Mouse (Mus musculus) forelimb bud, embryonic 11.5 days (tissue): ENCODE data around the gene Nrarp.

Experiments used
- DNase-seq: peaks from one replicate; pipeline ENCODE4 v3.0.0-alpha.2; 2012; ENCODE audit warnings: low read depth, low spot score

The Nrarp gene

DNA sequence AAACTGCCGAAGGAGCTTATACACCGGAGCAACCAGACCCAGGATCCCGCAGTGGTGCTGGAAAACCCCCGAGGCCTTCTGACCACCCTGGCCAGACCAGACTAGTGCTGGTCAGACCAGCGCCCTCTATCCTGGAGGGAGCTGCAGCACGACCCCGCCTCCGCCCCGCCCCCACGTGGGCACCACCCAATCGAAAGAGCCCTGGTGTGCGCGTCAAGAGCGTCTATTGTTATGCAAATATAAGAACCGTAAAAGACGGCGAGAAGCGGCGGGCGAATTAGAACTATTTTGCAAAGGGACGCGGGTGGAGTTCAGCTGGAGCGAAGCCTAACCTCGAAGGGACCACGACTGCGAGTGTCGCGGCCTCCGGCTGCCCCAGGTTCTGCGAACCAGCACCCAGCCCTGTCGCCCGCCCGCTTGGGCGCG, at the start of gene Nrarp:
Gene Nrarp (plus strand): TSS at position 281 of the 426 bp plus-strand sequence.
- peak; percentile 85 for DNase-seq

GRCm38 (mm10) chr2:25131601-25132000, 49.0 kb upstream of the Nrarp start:
- DNase-seq: no peak

DNA sequence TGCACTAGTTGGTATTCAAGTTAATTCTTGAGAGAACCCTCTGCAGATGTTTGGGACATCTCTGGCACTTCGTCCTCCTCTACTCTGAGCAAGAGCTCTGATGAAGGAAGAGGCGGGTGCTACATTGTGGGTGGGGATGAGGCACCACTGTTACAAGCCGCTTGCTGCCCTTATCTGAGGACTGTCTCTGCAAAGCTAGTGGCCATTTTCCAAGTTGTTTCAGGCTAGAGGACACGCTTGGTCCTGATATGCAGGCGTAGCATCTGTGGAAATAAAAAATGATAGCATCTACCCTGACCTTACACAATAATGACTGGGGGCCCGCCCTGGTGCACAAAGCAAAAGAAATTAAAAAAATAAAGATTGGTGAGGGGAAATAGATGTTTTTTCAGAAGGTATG, 42.7 kb upstream of the Nrarp start:
- no peak for DNase-seq

DNA sequence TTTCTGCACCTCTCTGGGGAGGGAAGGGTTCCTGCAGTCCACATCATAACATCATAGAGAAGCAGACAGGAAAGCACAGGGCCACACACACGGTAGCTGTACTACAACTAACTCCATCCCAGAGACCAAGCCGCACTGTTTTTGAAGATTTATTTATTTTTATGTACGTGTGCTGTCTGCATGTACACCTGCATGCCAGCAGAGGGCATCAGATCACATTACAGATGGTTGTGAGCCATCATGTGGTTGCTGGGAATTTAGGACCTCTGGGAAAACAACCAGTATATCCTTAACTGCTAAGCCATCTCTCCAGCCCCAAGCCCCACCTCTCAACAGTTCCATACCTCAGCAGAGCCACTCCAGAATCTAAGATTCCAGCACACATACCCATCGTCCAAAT, 39.4 kb upstream of the Nrarp start:
- DNase-seq: no peak

GRCm38 (mm10) chr2:25141921-25142320, 38.6 kb upstream of the Nrarp start:
- DNase-seq: no peak

- DNase-seq: no peak
Measured at GRCm38 (mm10) chr2:25145346-25145745, 35.2 kb upstream of the Nrarp start.

DNA sequence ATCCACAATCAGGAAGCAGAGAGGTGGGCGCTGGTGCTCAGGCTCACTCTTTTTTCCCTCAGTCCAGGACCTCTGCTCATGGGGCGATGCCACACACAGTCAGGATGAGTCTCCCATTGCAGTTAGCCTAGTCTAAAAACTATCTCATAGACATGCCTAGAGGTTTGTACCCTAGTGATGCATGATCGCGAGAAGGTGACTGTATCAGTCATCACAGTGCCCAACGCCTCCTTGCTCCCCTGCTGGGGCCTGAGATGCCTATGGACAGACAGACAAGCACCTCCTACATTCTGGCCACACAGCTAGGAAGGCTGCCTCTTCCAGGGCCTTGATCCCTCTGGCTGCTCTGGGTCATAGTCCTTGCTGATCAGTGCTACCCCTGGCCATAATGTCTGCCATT, 33.2 kb upstream of the Nrarp start:
- DNase-seq: no peak

- DNase-seq: no peak
Measured at GRCm38 (mm10) chr2:25147892-25148291, 32.7 kb upstream of the Nrarp start.

GRCm38 (mm10) chr2:25149643-25150042, 30.9 kb upstream of the Nrarp start:
- no peak for DNase-seq

- no peak for DNase-seq
Measured at GRCm38 (mm10) chr2:25151280-25151956, 29.1 kb upstream of the Nrarp start.

DNA sequence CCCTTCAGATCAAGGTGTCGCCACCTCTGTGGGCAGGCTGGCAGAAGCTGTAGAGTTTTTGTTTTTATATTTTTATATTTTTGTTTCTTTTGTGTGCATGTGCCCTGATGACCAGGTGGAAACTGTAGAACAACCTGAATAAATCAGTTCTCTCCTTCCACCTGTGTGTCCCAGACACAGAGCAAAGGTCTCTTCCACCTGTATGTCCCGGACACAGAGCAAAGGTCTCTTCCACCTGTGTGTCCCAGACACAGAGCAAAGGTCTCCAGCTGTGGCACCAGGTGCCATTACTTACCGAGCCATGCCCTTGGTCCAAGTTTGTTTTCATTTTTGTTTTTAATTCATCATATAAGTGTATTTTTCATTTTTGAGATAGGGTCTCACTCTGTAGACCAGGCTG, 24.4 kb upstream of the Nrarp start:
- DNase-seq: no peak

DNA sequence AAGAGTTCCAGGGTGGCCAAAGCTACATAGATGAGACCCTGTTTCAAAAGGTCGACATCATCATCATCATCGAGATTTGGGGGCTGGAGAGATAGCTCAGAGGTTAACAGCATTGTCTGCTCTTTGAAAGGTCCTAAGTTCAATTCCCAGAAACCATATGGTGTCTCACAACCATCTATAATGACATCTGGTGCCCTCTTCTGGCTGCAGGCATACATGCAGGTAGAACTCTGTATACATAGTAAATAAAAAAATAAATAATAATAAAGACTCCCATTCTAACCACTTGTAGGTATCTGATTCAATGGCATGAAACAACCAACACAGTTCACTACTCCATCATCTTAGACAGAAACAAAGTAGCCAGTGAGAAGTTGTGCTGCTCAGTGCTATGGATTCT, 23.6 kb upstream of the Nrarp start:
- DNase-seq: no peak

DNA sequence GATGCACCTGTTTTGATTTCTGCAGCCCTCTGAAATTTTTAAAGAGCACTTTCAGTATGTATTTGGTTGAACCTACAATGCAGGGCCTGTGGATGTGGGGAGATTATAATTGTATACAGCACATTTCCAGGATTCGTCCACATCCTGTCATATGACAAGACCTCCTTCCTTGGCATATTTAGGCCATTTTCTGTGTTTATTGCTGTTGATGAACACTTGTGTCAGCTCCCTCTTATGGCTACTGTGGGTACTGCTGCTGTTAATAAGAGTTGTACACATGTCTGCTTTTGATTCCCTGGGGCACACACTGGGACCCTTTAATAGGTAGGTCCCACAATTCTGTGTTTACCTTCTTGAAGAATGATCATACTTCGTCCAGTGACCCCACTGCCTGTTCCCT, 22.9 kb upstream of the Nrarp start:
- peak; percentile 43 for DNase-seq

DNA sequence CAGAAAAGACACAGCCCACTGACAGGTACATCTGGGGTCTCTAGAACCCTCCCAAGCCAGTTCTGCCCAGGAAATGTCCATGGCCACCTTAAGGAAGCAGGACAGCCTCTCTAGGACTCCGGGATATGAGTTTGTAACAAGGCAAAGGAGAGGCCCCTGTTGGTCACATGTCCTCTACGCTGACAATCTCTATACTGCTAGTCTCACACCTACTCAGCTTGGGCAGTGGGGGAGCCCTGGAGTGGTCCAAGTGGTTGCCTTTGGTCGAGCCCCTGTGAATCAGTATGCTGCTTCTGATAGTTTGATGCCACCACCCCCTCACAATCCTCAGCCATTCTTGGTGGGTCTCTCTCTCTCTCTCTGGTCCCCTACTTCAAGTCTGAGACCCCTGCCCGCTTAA, 13.1 kb upstream of the Nrarp start:
- no peak for DNase-seq

DNA sequence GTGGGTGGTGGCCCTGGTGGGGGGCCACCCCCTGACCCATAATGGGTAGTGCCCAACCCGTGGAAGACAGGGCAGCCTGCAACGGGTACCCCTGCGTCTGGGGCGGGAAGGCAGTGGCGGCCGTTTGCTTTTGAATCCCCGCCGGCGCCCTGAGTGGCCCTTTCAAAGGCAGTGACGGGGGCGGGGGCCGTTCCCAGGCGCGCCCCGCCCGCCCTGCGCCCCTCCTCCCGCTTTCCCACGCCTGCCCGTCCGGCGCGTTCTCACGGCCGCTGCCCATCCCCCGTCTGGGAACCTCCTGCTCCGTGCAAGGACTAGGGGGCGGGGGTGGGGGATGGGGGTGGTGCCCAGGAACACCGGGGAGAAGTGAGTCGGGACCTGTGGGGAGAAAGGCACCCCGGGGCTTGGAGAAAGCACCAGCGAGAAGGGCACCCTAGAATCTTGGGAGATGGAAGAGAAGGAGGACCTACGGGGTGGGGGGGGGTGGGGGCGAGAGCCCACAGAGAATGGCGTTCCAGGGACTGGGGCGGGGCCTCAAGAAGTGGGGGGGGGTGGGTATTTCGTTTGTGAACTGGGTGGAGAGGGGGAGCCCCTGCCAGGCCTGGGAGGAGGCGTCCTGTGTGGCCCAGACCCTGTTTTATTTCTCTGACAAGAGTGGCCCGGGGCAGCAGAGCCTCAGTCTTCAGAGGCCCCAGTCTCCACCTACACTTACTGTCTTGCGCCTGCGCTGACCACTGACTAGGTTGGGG, 12.5 kb upstream of the Nrarp start:
- no peak for DNase-seq

DNA sequence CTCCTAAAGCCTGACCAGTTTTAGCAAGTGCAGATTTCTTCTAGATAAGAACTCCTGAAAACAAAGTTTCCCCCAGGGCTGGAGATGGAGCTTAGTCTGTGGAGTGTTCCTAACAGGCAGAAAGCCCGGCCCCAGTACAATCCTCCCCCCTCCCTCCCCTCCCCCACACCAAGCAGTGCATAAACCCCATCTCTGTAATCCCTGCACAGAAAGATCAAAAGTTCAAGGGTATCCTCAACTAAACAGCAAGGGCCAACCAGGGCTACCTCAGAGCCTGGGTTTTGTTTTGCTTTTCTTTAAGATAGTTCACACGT, 11.9 kb upstream of the Nrarp start:
- DNase-seq: no peak

GRCm38 (mm10) chr2:25169778-25170177, 10.8 kb upstream of the Nrarp start:
- no peak for DNase-seq

DNA sequence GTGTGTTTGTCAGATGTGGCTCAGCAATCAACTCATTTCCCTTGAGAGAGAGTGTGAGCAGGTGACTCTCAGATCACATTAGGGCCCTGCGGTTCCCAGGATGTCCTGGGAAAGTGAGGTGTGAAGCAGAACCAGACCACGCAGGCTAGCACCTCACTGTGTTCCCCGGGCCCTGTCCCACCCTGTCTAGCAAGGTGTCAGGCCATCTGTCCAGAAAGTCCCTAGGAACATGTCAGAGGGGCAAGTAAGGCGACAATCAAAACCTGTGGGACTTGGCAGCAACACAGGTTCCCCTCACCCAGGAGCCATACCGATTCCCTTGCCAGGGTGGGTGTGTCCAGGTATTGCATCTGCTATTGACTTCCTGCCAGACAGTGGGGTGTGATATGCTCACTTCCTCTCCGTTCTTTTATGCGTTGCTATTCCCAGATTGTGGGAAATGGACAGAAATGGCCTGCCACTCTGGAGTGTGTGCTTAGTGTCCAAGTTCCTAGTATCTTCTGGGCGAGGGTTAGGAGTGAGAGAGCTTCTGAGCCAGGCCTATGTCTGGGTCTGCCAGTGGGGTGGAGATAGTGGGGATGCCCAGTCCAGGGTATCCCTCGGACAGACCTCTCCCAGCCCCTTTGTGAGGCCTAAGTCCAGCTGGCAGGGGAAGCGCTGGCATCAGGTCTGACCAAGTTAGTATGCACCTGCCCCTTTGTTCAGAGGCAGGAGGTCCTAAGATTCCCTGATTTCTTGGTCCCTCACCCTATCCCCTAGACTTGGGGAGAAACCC, 10.0 kb upstream of the Nrarp start:
- DNase-seq: no peak

DNA sequence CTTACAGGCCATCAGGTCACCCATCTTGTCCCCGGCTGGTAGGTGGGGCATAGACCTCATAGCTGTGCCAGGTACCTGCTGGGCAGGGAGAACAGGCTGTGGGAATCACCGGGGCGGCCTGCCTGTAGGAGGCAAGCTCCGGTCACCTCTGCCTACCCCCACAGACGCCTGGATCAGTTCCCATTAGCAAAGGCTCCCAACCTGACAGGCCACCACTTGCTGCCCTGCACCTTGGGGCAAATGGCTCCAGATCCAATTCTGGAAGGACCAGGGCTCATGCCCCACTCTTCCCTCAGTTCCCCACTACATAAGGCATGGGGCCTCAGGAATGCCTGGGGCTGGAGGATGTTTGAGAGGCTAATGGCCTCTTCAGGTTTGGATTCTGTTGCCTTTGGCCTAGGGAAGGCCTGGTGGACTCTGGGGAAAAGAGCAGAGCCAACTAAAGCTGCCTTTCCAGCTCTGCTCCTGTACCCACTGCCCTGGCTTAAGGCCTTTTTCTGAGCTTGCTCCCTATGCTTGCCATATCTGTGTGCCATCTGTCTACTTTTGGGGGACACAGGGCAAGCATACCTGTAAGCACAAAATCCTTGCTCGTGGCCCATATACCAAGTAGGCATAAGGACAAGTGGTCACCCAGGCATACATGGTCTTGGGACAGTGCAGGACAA, 9.3 kb upstream of the Nrarp start:
- no peak for DNase-seq

DNA sequence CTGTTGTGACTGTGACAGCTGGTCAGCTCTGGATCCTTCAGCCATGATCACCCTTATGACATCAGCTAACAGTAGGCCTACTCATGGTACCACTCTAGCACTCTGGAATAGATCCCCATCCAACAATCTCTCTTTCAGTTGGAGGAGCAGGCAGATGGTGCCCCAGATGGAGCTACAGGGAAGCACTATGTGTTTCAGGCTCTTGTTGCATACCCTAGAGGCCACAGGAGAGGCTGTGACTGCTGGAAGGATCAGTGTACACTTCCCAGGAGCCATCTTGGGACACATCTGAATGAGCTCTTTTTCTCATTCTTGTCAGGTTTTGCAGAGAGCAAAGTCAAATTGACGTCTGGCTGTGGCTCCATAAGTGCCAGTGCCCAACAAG, 8.8 kb upstream of the Nrarp start:
- DNase-seq: no peak

- DNase-seq: no peak
Measured at GRCm38 (mm10) chr2:25172629-25173028, 7.9 kb upstream of the Nrarp start.

- no peak for DNase-seq
Measured at GRCm38 (mm10) chr2:25173821-25174220, 6.7 kb upstream of the Nrarp start.
